Mouse (Mus musculus) gastrocnemius, adult 8-10 months (tissue): ENCODE measurements around the gene Robo2. TPM values are rescaled to one million over a fixed set of nuclear protein-coding genes. Genes with fewer than 3 reads are reported as not detected.

Experiments used
- DNase-seq, 2 experiments: peaks; one replicate each; pipeline ENCODE4 v3.0.0; 2022; ENCODE audit warnings: low spot score in 2 of 2
- total RNA-seq, 4 experiments: library from RNA; stranded (reverse); gene quantifications; 2 replicates each; pipeline ENCODE4 v1.2.4; 2022

Gene Robo2
- under 1 TPM; 0.19 to 0.99 (median 0.50) TPM for total RNA-seq

- DNase-seq, result peak in 1 of 2 experiments; percentile 25
These were observed at the start of gene Robo2 for GRCm38 (mm10) chr16:74411481-74412251. Robo2 (minus strand) TSS chr16:74411825.

GRCm38 (mm10) chr16:74458138-74458537, 46.5 kb upstream of the Robo2 start:
- no peak for DNase-seq

GRCm38 (mm10) chr16:74457736-74458135, 46.1 kb upstream of the Robo2 start:
- no peak for DNase-seq

- DNase-seq, result no peak
These were observed 45.3 kb upstream of the Robo2 start for GRCm38 (mm10) chr16:74456808-74457470.

- DNase-seq, result no peak
These were observed 43.6 kb upstream of the Robo2 start for GRCm38 (mm10) chr16:74455179-74455578.

- DNase-seq, result no peak
These were observed 36.4 kb upstream of the Robo2 start for GRCm38 (mm10) chr16:74448025-74448424.

GRCm38 (mm10) chr16:74427071-74427470, 15.4 kb upstream of the Robo2 start:
- no peak for DNase-seq

GRCm38 (mm10) chr16:74420324-74420723, 8.7 kb upstream of the Robo2 start:
- no peak for DNase-seq

GRCm38 (mm10) chr16:74412471-74413291, 1.1 kb upstream of the Robo2 start:
- DNase-seq, result no peak

GRCm38 (mm10) chr16:74411021-74411420, 604 bp downstream of the Robo2 start:
- no peak for DNase-seq

GRCm38 (mm10) chr16:74410125-74410524, 1.5 kb downstream of the Robo2 start:
- no peak for DNase-seq

- DNase-seq, result no peak
These were observed 2.1 kb downstream of the Robo2 start for GRCm38 (mm10) chr16:74409548-74409947.

GRCm38 (mm10) chr16:74408566-74408965, 3.1 kb downstream of the Robo2 start:
- no peak for DNase-seq

GRCm38 (mm10) chr16:74397291-74397690, 14.3 kb downstream of the Robo2 start:
- no peak for DNase-seq

GRCm38 (mm10) chr16:74395678-74396077, 15.9 kb downstream of the Robo2 start:
- no peak for DNase-seq

GRCm38 (mm10) chr16:74379458-74379857, 32.2 kb downstream of the Robo2 start:
- DNase-seq, result no peak

GRCm38 (mm10) chr16:74375342-74375940, 36.2 kb downstream of the Robo2 start:
- no peak for DNase-seq

- no peak for DNase-seq
These were observed 37.1 kb downstream of the Robo2 start for GRCm38 (mm10) chr16:74374540-74374939.

- no peak for DNase-seq
These were observed 38.2 kb downstream of the Robo2 start for GRCm38 (mm10) chr16:74373407-74373806.

GRCm38 (mm10) chr16:74372876-74373275, 38.7 kb downstream of the Robo2 start:
- DNase-seq, result no peak

GRCm38 (mm10) chr16:74348437-74348836, 63.2 kb downstream of the Robo2 start:
- DNase-seq, result no peak
